Mouse (Mus musculus): ENCODE measurements around the gene Prss29. TPM values are rescaled to one million over a fixed set of nuclear protein-coding genes. Genes with fewer than 3 reads are reported as not detected.

The Prss29 gene
- total RNA-seq, 2 experiments from 2014 or later, result not detected

DNA sequence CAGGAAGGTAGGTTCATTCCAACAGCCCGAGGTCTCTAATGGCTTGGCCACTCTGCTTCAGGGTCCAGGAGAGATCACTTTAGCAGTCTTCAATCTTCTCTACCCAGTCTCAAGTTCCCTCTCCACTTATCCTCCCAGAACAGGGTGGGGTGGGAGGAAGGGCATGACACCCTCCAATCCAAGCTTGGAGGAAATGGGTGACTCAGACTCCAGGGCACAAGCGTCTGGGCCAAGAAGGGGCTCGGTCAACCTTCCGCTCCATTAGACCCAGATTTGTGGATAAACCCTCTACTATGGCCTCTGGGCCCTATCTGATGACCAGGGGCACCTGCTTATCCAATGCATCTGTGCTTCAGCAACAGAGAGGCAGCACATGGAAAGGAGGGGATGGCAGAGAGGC is 27.0 kb downstream of the Prss29 start, which contains the start of gene Tpsab1:
Gene Tpsab1 (minus strand): TSS at position 101 of the 400 bp plus-strand sequence.
- no peak for DNase-seq

DNA sequence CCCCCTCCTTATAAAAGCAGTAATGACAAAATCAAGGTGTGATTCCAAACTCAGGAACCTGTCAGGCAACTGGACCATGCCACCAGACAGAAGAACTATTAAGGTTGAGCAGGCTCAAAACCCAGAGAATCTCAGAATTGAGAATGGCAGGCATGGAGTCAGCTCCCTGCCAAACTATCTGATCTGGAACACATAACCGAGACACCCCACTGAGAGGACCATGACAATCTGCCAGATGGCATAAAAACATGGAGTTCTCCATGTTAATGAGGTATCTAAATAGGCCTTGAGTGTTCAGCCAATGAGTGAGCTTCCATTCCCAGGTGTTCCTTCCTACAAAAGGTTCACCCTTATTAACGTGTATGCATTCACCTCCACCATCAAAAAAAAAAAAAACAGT is 42.8 kb downstream of the Prss29 start:
- no peak for DNase-seq

- DNase-seq, result peak; percentile 72 to 81
These were observed 45.3 kb downstream of the Prss29 start for GRCm38 (mm10) chr17:25363726-25364125.

- no peak for DNase-seq
These were observed 47.6 kb downstream of the Prss29 start, which contains the start of gene Tpsb2 for GRCm38 (mm10) chr17:25366005-25366404. TSS of gene Tpsb2 (plus strand) at chr17:25366305.

DNA sequence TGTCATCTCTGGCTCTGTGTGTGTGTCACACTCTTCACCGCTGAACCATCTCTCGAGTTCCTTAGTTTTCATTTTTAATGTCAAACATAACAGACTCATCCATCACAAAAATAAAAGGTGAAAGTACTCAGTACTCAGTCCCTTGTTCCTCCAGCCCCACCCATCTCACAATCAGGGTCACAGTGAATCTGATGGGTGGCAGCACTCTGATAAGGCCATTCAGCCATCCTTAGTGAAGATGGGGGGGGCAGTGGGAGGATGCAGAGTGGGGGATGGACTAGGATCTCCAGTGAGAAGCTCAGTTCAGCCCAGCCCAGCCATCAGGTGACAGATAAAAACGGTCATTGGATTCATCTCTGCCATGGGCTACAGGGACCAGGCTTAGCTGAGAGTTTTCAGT is 50.5 kb downstream of the Prss29 start, which contains the start of gene Tpsg1:
Gene Tpsg1 (plus strand): TSS at position 301 of the 400 bp plus-strand sequence.
- DNase-seq, result no peak

Other genes starting within 250 kb of the Prss29 start
- gene Tmem204, start 235.1 kb upstream of the Prss29 start, total RNA-seq (2021), result 10 to 100 TPM; 31.4 to 39.7 TPM
- 10 to 100 TPM; 19.7 to 22.4 TPM for gene Telo2, start 202.7 kb upstream of the Prss29 start, total RNA-seq (2021)
- not detected for gene Ptx4, start 197.9 kb upstream of the Prss29 start, total RNA-seq (2021)
- 10 to 100 TPM; 42.0 to 43.8 TPM for gene Clcn7, start 185.3 kb upstream of the Prss29 start, total RNA-seq (2021)
- gene Ccdc154, start 156.2 kb upstream of the Prss29 start, total RNA-seq (2021), result not detected
- gene Gm38655, start 143.2 kb upstream of the Prss29 start, total RNA-seq (2021), result under 1 TPM in 1 of 2 experiments, not detected in 1; 0.43 TPM
- gene BC003965, start 134.1 kb upstream of the Prss29 start, total RNA-seq (2021), result 10 to 100 TPM; 18.7 to 20.7 TPM
- 10 to 100 TPM; 16.5 to 17.6 TPM for gene Unkl, start 130.3 kb upstream of the Prss29 start, total RNA-seq (2021)
- gene Gnptg, start 78.5 kb upstream of the Prss29 start, total RNA-seq (2021), result 10 to 100 TPM; 41.2 to 43.2 TPM
- 10 to 100 TPM; 23.1 to 29.0 TPM for gene Tsr3, start 78.5 kb upstream of the Prss29 start, total RNA-seq (2021)
- 10 to 100 TPM in 1 of 2 experiments, 1 to 10 TPM in 1; 6.9 to 10.7 TPM for gene Baiap3, start 62.3 kb upstream of the Prss29 start, total RNA-seq (2021)
- 100 to 1,000 TPM; 242 to 248 TPM for gene Ube2i, start 44.0 kb upstream of the Prss29 start, total RNA-seq (2021)
- under 1 TPM; 0.30 to 0.43 TPM for gene Prss34, start 20.3 kb upstream of the Prss29 start, total RNA-seq (2021)
- gene Prss28, start 10.0 kb upstream of the Prss29 start, total RNA-seq (2021), result not detected
- gene Tpsab1, start 26.9 kb downstream of the Prss29 start, total RNA-seq (2021), result 1 to 10 TPM in 1 of 2 experiments, under 1 TPM in 1; 0.63 to 1.2 TPM
- gene Tpsb2, start 47.7 kb downstream of the Prss29 start, total RNA-seq (2021), result 1 to 10 TPM; 2.8 to 3.2 TPM
- gene Tpsg1, start 50.6 kb downstream of the Prss29 start, total RNA-seq (2021), result not detected
- 10 to 100 TPM; 58.7 to 97.3 TPM for gene Cacna1h, start 115.1 kb downstream of the Prss29 start, total RNA-seq (2021)
- gene Tekt4, start 136.0 kb downstream of the Prss29 start, total RNA-seq (2021), result not detected
- gene Sstr5, start 178.6 kb downstream of the Prss29 start, total RNA-seq (2021), result under 1 TPM; 0.49 to 0.53 TPM